Mouse (Mus musculus): ENCODE results near the gene Fam83e.

The Fam83e gene

DNA sequence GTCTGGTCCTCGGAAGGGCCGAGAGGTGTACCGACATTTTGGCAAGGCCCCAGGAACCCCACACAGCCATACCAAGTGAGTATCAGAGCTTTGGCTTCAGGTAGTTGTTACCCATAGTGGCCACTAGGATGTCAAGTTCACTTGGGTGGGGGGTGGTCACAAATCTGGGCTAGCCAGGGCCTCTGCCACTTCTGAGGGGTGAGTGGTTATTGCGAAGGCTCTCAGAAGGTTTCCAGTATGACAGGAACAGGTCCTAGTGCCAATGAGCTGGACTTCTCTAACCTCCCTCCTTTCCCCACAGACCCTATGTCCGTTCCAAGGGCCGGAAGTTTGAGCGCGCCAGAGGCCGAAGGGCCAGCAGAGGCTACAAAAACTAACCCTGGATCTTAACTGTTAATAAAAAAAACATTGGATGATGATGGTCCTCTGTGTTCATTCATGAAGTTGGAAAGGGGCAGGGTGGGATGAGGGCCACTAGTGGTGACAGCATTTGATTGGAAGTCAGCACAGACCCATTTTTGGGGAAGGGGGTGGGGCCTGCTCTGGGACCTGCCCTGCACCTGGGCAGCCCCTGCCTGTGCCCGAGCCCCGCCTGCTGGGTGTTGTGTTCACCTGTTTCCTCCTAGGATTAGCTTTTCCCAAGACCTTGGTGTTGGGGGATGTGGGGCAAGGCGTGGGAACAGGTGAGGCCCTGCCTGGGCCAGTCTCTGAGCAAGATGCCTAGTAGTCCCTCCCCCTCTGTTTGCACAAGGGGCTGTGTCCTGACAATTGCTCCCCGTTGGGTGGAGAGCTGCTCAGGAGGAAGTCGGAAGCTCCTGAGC lies at the start of gene Fam83e:
Gene Fam83e, plus strand, starts transcription at position 800 of the 821 bp plus-strand sequence.
- peak; percentile 21 to 46 for DNase-seq (ENCODE audit: inconsistent age in 2 of 2, low spot score in 1 of 2)

DNA sequence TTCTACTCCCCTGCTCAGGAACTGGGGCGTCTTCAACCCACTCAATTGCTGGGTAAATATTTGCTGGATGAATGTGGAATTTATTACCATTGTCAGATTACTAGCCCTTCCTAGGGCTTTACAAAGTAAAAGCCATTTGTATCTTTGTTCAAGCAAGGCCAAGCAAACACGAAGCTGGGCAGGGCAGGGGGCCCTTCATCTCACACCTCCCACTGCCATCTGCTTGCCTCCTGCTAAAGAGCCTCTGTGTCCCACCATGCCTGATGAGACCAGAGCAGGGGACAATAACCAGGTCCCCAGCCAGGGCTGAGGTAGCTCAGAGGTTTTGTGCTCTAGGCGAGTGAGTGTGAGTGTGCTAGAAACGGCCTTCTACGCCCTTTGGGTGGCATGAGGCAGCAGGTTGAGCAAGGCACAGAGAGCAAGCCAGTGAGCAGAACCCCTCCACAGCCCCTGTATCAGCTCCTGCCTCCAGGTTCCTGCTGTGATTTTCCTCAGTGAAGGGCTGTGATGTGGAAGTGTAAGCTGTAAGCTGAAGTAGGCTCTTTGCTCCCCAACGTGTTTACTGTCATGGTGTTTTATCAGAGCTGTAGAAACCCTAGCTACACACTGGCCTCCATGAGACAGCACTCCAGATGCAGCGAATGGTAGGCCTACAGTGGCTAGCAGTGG lies 43.3 kb upstream of the Fam83e start:
- peak in 1 of 2 experiments; percentile 56 for DNase-seq (ENCODE audit: inconsistent age in 2 of 2, low spot score in 1 of 2)

- DNase-seq (ENCODE audit: inconsistent age in 2 of 2, low spot score in 1 of 2), result peak; percentile 86 to 88
These were observed 42.5 kb upstream of the Fam83e start for GRCm38 (mm10) chr7:45678513-45678912.

DNA sequence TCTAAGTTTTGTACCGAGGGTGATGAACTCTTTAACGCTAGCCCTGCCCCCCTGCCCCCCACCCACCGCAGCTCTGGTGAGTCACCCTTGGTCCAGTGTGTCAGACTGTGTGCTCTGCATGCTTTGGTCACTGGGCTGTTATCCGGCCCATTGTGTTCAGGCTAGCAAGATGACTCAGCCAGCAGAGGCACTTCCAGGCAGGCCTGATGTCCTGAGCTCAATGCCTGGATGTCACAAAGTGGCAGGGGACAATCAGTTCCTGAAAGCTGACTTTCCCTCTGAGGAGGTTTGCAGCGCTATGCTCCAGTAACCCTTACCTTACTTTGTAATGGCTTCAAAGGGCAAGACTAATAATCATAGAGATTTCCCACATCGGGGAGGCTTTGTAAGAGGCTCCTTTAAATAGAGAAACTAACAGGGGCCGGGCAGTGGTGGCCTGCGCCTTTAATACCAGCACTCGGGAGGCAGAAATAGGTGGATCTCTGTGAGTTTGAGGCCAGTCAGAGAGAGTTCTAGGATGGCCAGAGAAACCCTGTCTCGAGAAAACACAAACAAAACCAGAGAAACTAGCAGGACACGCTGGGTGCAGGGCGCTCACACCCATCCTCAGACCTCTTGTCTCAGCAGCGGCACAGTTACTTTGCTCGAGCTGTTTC lies 40.9 kb upstream of the Fam83e start:
- DNase-seq (ENCODE audit: inconsistent age in 2 of 2, low spot score in 1 of 2), result peak; percentile 89 to 91

DNA sequence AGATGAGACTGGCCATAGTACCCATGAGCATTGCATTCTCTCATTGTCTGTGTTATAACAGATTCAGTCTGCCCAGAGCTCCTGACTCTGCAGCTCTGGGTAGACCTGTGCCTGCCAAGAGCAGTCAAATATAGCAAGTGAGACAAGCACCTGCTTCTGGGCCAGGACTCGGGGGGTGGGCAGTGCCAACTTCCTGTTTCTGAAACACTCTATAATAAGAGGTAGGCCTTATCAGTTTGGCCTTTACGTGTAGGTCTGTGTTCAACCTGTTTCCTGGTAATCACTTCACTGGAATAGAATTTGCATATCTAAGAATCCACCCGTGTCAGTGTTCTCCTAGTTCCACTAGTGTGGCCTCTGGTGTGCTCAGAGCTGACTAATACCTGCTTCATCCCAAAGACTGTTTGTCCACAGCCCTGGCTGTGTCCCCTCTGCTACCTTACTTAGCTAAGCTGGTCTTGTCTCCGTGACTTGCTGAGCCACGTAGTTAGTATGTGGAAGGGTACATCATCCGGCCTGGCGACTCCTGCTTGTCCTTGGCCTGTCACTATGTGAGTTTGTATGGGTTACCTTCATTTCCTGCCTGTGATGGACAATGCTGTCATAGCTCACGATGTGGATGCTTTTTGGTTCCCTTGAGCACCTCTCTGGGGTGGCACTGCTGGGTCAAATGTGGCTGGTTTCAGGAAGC lies 39.8 kb upstream of the Fam83e start:
- DNase-seq (ENCODE audit: inconsistent age in 2 of 2, low spot score in 1 of 2), result peak; percentile 49 to 65

- DNase-seq (ENCODE audit: inconsistent age in 2 of 2, low spot score in 1 of 2), result peak; percentile 89 to 95
These were observed 38.6 kb upstream of the Fam83e start for GRCm38 (mm10) chr7:45682144-45683126.

- no peak for DNase-seq (ENCODE audit: inconsistent age in 2 of 2, low spot score in 1 of 2)
These were observed 37.5 kb upstream of the Fam83e start, which contains the start of gene Ntn5 for GRCm38 (mm10) chr7:45683396-45684050. Gene Ntn5, plus strand, starts transcription at chr7:45684022.

DNA sequence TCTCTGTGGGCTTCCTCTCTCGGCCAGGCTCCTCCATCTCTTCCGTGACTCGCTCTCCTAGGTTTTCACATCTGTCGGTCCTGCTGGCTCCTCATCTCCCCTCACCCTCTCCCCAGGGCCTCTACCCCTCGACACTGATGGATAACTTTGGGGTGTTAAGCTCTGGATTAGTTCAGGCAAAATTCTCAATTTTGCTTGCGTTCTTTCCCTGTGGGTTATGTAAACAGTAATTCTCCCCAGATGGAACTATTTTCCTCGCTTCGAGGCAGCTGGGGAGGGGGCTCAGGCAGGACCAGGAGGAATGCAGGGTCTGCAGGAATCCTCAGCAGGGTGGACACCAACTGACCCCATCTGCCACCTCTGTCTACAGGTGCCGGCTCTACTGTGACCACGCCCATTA lies 35.2 kb upstream of the Fam83e start:
- no peak for DNase-seq (ENCODE audit: inconsistent age in 2 of 2, low spot score in 1 of 2)

DNA sequence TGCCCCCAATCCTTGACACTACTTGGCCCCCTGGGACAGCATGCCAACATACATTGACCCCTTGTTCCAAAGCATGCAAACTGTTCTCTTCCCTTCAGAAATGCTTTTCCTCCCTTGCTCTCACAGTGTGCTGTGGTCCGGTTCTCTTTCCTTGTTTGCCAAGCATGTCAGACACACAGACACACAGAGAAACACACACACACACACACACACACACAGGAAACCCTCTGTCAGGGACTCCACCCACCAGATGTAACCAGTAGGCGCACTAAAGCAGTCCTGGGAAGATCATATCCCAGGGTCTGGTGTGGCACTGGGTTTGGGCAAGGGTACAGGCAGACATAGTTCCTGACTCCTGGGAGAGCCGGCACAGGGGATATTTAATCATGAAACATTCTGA lies 34.2 kb upstream of the Fam83e start:
- no peak for DNase-seq (ENCODE audit: inconsistent age in 2 of 2, low spot score in 1 of 2)

GRCm38 (mm10) chr7:45689099-45689498 lies 31.9 kb upstream of the Fam83e start:
- no peak for DNase-seq (ENCODE audit: inconsistent age in 2 of 2, low spot score in 1 of 2)

DNA sequence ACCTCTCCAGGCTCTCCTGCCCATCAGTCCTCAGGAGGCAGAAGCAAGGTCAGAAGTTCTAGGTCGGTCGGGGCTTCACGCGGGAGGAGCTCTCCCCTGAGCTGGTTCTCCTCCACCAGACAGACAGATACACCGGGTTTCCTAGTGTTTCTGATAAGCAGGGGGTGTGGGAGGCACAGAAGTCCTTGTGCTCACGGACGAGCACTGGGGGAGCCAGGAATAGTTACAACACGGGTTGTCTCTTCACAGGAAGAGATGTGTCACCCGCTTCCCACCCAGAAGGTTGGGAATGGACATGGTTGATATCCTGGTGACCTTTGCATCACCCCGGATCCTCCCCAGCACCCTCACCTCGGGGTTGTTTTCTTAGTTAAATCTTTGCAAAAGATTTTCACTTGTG lies 31.2 kb upstream of the Fam83e start:
- DNase-seq (ENCODE audit: inconsistent age in 2 of 2, low spot score in 1 of 2), result peak in 1 of 2 experiments; percentile 62

GRCm38 (mm10) chr7:45692364-45692763 lies 28.6 kb upstream of the Fam83e start:
- DNase-seq (ENCODE audit: inconsistent age in 2 of 2, low spot score in 1 of 2), result no peak

DNA sequence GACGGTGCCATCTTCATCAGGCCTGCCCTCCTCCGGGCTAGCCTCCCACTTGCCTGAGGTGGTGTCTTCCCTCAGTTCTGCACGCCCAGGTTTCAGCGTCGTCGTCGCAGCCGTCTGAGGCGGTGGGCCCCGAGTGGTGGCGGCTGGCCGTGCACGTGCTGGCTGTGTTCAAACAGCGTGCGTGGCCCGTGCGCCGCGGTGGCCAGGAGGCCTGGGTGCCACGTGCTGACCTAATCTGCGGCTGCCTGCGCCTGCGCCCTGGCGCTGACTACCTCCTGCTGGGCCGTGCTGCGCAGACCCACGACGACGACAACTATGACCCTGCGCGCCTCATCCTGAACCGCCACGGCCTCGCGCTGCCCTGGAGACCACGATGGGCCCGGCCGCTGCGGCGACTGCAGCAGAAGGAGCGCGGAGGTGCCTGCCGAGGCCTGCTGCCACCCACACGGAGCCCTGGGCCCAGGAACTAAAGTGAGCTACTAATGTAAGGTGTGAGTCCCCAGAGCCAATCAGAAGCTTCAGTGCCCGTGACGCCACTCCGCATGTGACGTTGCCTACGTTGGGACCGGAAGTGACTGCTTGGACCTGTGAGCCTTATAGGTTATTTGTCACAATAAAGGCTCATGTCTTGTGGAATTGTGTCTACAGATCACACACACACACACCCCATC lies 27.0 kb upstream of the Fam83e start, which contains the start of gene Sec1:
Gene Sec1, minus strand, starts transcription at position 482 of the 671 bp plus-strand sequence.
- peak in 1 of 2 experiments; percentile 18 for DNase-seq (ENCODE audit: inconsistent age in 2 of 2, low spot score in 1 of 2)

- DNase-seq (ENCODE audit: inconsistent age in 2 of 2, low spot score in 1 of 2), result no peak
These were observed 25.9 kb upstream of the Fam83e start for GRCm38 (mm10) chr7:45695098-45695497.

DNA sequence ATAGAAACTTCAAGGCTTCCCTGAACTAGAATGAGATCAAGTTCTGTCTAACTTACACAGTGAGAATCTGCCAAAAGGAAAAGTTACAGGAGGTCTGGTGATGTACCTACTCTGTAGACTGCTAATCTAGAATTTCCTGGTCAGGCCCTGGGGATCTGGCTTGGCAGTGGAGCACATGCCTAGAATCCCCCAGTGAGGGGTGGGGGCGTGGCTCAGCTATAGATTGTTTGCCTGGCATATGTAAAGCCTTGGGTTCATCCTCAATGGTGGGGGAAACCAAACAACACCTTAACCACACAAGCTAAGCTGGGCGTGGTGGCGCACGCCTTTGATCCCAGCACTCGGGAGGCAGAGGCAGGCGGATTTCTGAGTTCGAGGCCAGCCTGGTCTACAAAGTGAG lies 23.1 kb upstream of the Fam83e start:
- DNase-seq (ENCODE audit: inconsistent age in 2 of 2, low spot score in 1 of 2), result peak in 1 of 2 experiments; percentile 18

DNA sequence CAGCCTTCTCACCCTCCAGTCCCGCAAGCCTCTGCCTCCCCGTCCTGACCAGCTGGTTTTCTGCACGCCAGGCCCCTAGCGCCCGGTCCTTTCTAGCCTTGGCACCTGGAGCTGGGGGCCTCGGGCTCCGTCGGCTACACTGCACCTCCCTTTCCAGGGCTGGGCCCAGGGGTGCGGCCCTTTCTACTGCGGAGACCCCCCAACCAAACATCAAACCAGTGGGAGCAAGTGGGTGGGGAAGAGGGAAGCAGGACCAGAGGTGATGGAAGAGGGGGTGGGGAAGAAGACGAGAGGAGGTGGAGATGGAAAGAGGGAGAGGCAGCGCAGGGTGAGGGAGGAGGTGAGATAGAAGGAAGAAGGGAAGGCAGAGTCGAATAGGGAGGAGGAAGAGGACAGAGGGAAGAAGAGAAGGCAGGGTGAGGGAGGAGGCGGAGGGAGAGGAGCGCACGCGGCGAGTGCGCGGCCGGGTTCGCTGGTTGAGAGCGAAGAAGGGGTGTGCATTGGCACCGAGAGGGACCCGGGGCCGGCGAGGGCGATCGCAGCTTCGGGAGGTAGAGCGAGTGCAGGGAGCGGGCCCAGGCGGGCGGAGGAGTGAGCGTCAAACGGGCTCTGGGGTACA lies 21.4 kb upstream of the Fam83e start, which contains the start of gene Car11:
Gene Car11, plus strand, starts transcription at position 321 of the 619 bp plus-strand sequence.
- peak; percentile 53 to 72 for DNase-seq (ENCODE audit: inconsistent age in 2 of 2, low spot score in 1 of 2)

DNA sequence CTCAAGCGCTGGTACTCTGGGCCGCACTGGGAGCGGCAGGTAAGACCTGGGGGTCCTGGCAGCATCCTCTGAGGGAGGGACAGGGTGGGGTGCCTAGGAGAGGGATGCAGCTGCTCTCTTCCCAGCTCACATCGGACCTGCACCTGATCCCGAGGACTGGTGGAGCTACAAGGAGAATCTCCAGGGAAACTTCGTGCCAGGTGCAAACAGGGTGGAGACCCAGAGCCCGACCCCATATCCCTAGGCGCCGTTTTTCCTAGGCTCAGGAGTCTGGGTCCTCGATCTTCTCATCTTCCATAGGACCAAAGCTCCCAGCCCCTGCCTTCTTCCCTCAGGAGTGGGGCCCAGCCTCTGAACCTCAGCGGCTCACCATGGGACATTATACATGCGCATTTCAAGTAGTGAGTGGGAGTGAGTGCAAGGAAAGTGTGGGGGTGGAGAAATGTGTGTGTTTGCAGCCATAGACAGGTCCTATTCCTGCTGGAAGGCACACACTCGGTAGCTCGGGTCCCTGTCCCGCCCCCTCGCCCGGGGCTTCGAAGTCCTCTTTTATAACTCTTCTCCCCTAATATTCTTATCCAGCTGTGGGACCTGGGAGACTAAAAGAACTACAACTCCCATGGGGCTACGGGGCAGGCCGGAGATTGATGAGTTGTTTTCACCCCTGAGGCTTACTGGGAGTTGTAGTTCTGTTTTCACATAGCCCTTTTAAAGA lies 20.6 kb upstream of the Fam83e start:
- peak; percentile 84 to 95 for DNase-seq (ENCODE audit: inconsistent age in 2 of 2, low spot score in 1 of 2)

DNA sequence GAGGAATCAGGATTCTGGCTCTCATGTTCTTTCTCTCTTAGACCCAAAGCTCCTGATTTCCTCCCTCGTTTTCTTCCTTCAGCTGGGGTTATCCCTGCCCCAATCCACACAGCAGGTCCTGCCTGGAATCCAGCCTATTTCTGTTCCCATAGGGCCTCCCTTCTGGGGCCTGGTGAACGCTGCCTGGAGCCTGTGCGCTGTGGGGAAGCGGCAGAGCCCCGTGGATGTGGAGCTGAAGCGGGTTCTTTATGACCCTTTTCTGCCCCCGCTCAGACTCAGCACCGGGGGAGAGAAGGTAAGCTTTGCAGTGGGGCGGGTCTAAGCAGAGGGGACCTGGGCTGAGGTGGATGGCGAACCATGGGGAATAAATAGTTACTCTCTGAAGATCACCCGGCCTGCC lies 19.9 kb upstream of the Fam83e start:
- no peak for DNase-seq (ENCODE audit: inconsistent age in 2 of 2, low spot score in 1 of 2)
